Mouse (Mus musculus): ENCODE measurements around the gene Pabpc4. TPM values are rescaled to one million over a fixed set of nuclear protein-coding genes. Genes with fewer than 3 reads are reported as not detected.
A peak's percentile ranks its signal among the peaks of the same experiment; 100 is the strongest.

Pabpc4 gene
- 64.9 and 83.5 TPM in 2 replicates for polyA plus RNA-seq (2014; fragmentation: Nextera tagmentation; extraction: Ambion mirVana)

- Histone ChIP-seq H3K36me3 (ENCODE audit: control insufficient read depth, insufficient read depth, low read length) (no peaks in the 10 kb centered on the region), H3K4me3 (ENCODE audit: low read depth, low read length) (no peak within 1 kb of the TSS), H3K9ac (ENCODE audit: low read depth, low read length) (no peak within 1 kb of the TSS), H3K27ac (ENCODE audit: low read depth, low read length) (no peak within 1 kb of the TSS), H3K4me2 (no peak within 1 kb of the TSS), H3K4me1 (ENCODE audit: control insufficient read depth, insufficient read depth, low read length) (peaks cover 11% of the 10 kb centered on the region), H3K9me3 (replicated peaks; ENCODE audit: control insufficient read depth, low read length) (no peaks in the 10 kb centered on the region), H3K27me3 (ENCODE audit: control insufficient read depth, insufficient read depth, low read length) (no peaks in the 10 kb centered on the region)
- ATAC-seq (replicated peaks; ENCODE audit: insufficient number of reproducible peaks, low FRiP score, low TSS enrichment), result no peak
- 63% methylated on average over 5 of the region's 5 CpGs for WGBS (ENCODE audit: insufficient replicate concordance)
These were observed at the start of gene Pabpc4 for GRCm38 (mm10) chr4:123261721-123262401. TSS of gene Pabpc4 (plus strand) at chr4:123262351.

GRCm38 (mm10) chr4:123213975-123214374, 48.2 kb upstream of the Pabpc4 start:
- Histone ChIP-seq H3K36me3 (ENCODE audit: control insufficient read depth, insufficient read depth, low read length) (no peaks in the 10 kb centered on the region), H3K27ac (ENCODE audit: low read depth, low read length) (no peak overlapping the region), H3K9ac (ENCODE audit: low read depth, low read length) (no peak overlapping the region), H3K4me1 (ENCODE audit: control insufficient read depth, insufficient read depth, low read length) (no peaks in the 10 kb centered on the region), H3K9me3 (replicated peaks; ENCODE audit: control insufficient read depth, low read length) (no peaks in the 10 kb centered on the region), H3K4me2 (no peak overlapping the region), H3K27me3 (ENCODE audit: control insufficient read depth, insufficient read depth, low read length) (peaks cover 11% of the 10 kb centered on the region; the same call in 1 of the 2 replicates), H3K4me3 (ENCODE audit: low read depth, low read length) (no peak overlapping the region)
- 86% methylated on average over 9 of the region's 9 CpGs for WGBS (ENCODE audit: insufficient replicate concordance)
- ATAC-seq (replicated peaks; ENCODE audit: insufficient number of reproducible peaks, low FRiP score, low TSS enrichment), result no peak

- WGBS (ENCODE audit: insufficient replicate concordance), result 85% methylated on average over 1 of the region's 1 CpGs
These were observed 46.8 kb upstream of the Pabpc4 start for GRCm38 (mm10) chr4:123215367-123215766.

GRCm38 (mm10) chr4:123216782-123217181, 45.4 kb upstream of the Pabpc4 start:
- 6% methylated on average over 1 of the region's 1 CpGs for WGBS (ENCODE audit: insufficient replicate concordance)
- Histone ChIP-seq H3K9ac (ENCODE audit: low read depth, low read length) (no peak overlapping the region), H3K27me3 (ENCODE audit: control insufficient read depth, insufficient read depth, low read length) (peaks cover 10% of the 10 kb centered on the region; the same call in 1 of the 2 replicates), H3K9me3 (replicated peaks; ENCODE audit: control insufficient read depth, low read length) (no peaks in the 10 kb centered on the region), H3K36me3 (ENCODE audit: control insufficient read depth, insufficient read depth, low read length) (no peaks in the 10 kb centered on the region), H3K4me2 (no peak overlapping the region), H3K4me3 (ENCODE audit: low read depth, low read length) (no peak overlapping the region), H3K27ac (ENCODE audit: low read depth, low read length) (no peak overlapping the region), H3K4me1 (ENCODE audit: control insufficient read depth, insufficient read depth, low read length) (no peaks in the 10 kb centered on the region)
- no peak for ATAC-seq (replicated peaks; ENCODE audit: insufficient number of reproducible peaks, low FRiP score, low TSS enrichment)

More at GRCm38 (mm10) chr4:123215367-123215766, 46.8 kb upstream of the Pabpc4 start:
- H3K27me3 ChIP-seq (ENCODE audit: control insufficient read depth, insufficient read depth, low read length), result peaks cover 10% of the 10 kb centered on the region; the same call in 1 of the 2 replicates
- no peak overlapping the region for H3K9ac ChIP-seq (ENCODE audit: low read depth, low read length)
- no peaks in the 10 kb centered on the region for H3K4me1 ChIP-seq (ENCODE audit: control insufficient read depth, insufficient read depth, low read length)
- no peaks in the 10 kb centered on the region for H3K9me3 ChIP-seq (replicated peaks; ENCODE audit: control insufficient read depth, low read length)
- H3K4me2 ChIP-seq, result no peak overlapping the region
- no peak overlapping the region for H3K4me3 ChIP-seq (ENCODE audit: low read depth, low read length)
- H3K36me3 ChIP-seq (ENCODE audit: control insufficient read depth, insufficient read depth, low read length), result no peaks in the 10 kb centered on the region
- ATAC-seq (replicated peaks; ENCODE audit: insufficient number of reproducible peaks, low FRiP score, low TSS enrichment), result no peak
- no peak overlapping the region for H3K27ac ChIP-seq (ENCODE audit: low read depth, low read length)

- H3K9me3 ChIP-seq (replicated peaks; ENCODE audit: control insufficient read depth, low read length), result no peaks in the 10 kb centered on the region
- H3K4me3 ChIP-seq (ENCODE audit: low read depth, low read length), result no peak overlapping the region
- peaks cover 8% of the 10 kb centered on the region; the same call in 1 of the 2 replicates for H3K27me3 ChIP-seq (ENCODE audit: control insufficient read depth, insufficient read depth, low read length)
- WGBS (ENCODE audit: insufficient replicate concordance), result 64% methylated on average over 15 of the region's 15 CpGs
- peak; percentile 60; the same call in 1 of the 2 replicates for ATAC-seq (replicated peaks; ENCODE audit: insufficient number of reproducible peaks, low FRiP score, low TSS enrichment)
- H3K4me1 ChIP-seq (ENCODE audit: control insufficient read depth, insufficient read depth, low read length), result peaks cover 4% of the 10 kb centered on the region; the same call in 1 of the 2 replicates
- H3K27ac ChIP-seq (ENCODE audit: low read depth, low read length), result no peak overlapping the region
- no peaks in the 10 kb centered on the region for H3K36me3 ChIP-seq (ENCODE audit: control insufficient read depth, insufficient read depth, low read length)
- no peak overlapping the region for H3K4me2 ChIP-seq
- no peak overlapping the region for H3K9ac ChIP-seq (ENCODE audit: low read depth, low read length)
These were observed 42.3 kb upstream of the Pabpc4 start for GRCm38 (mm10) chr4:123219720-123220357.

GRCm38 (mm10) chr4:123220637-123221036, 41.5 kb upstream of the Pabpc4 start:
- H3K9ac ChIP-seq (ENCODE audit: low read depth, low read length), result no peak overlapping the region
- WGBS (ENCODE audit: insufficient replicate concordance), result 58% methylated on average over 4 of the region's 4 CpGs

GRCm38 (mm10) chr4:123223309-123223708, 38.8 kb upstream of the Pabpc4 start:
- H3K27ac ChIP-seq (ENCODE audit: low read depth, low read length), result no peak overlapping the region
- no peaks in the 10 kb centered on the region for H3K36me3 ChIP-seq (ENCODE audit: control insufficient read depth, insufficient read depth, low read length)
- ATAC-seq (replicated peaks; ENCODE audit: insufficient number of reproducible peaks, low FRiP score, low TSS enrichment), result no peak
- H3K27me3 ChIP-seq (ENCODE audit: control insufficient read depth, insufficient read depth, low read length), result peaks cover 2% of the 10 kb centered on the region; the same call in 1 of the 2 replicates
- H3K4me3 ChIP-seq (ENCODE audit: low read depth, low read length), result no peak overlapping the region
- no peaks in the 10 kb centered on the region for H3K9me3 ChIP-seq (replicated peaks; ENCODE audit: control insufficient read depth, low read length)
- H3K4me1 ChIP-seq (ENCODE audit: control insufficient read depth, insufficient read depth, low read length), result peaks cover 32% of the 10 kb centered on the region
- H3K9ac ChIP-seq (ENCODE audit: low read depth, low read length), result no peak overlapping the region
- no peak overlapping the region for H3K4me2 ChIP-seq
- 54% methylated on average over 3 of the region's 3 CpGs for WGBS (ENCODE audit: insufficient replicate concordance)

More at GRCm38 (mm10) chr4:123220637-123221036, 41.5 kb upstream of the Pabpc4 start:
- no peak overlapping the region for H3K4me2 ChIP-seq
- H3K27me3 ChIP-seq (ENCODE audit: control insufficient read depth, insufficient read depth, low read length), result peaks cover 2% of the 10 kb centered on the region; the same call in 1 of the 2 replicates
- no peak overlapping the region for H3K4me3 ChIP-seq (ENCODE audit: low read depth, low read length)
- H3K4me1 ChIP-seq (ENCODE audit: control insufficient read depth, insufficient read depth, low read length), result peaks cover 7% of the 10 kb centered on the region
- no peak for ATAC-seq (replicated peaks; ENCODE audit: insufficient number of reproducible peaks, low FRiP score, low TSS enrichment)
- no peak overlapping the region for H3K27ac ChIP-seq (ENCODE audit: low read depth, low read length)
- no peaks in the 10 kb centered on the region for H3K9me3 ChIP-seq (replicated peaks; ENCODE audit: control insufficient read depth, low read length)
- no peaks in the 10 kb centered on the region for H3K36me3 ChIP-seq (ENCODE audit: control insufficient read depth, insufficient read depth, low read length)

- no peak overlapping the region for H3K4me3 ChIP-seq (ENCODE audit: low read depth, low read length)
- peak; percentile 36; the same call in 1 of the 2 replicates for ATAC-seq (replicated peaks; ENCODE audit: insufficient number of reproducible peaks, low FRiP score, low TSS enrichment)
- H3K9me3 ChIP-seq (replicated peaks; ENCODE audit: control insufficient read depth, low read length), result no peaks in the 10 kb centered on the region
- H3K27ac ChIP-seq (ENCODE audit: low read depth, low read length), result peak overlapping the region; percentile 35; the same call in 1 of the 2 replicates
- no peaks in the 10 kb centered on the region for H3K36me3 ChIP-seq (ENCODE audit: control insufficient read depth, insufficient read depth, low read length)
- no peak overlapping the region for H3K9ac ChIP-seq (ENCODE audit: low read depth, low read length)
- H3K4me2 ChIP-seq, result no peak overlapping the region
- no peaks in the 10 kb centered on the region; the same call in 1 of the 2 replicates for H3K27me3 ChIP-seq (ENCODE audit: control insufficient read depth, insufficient read depth, low read length)
- H3K4me1 ChIP-seq (ENCODE audit: control insufficient read depth, insufficient read depth, low read length), result peaks cover 36% of the 10 kb centered on the region
- WGBS (ENCODE audit: insufficient replicate concordance), result 48% methylated on average over 10 of the region's 10 CpGs
These were observed 36.3 kb upstream of the Pabpc4 start for GRCm38 (mm10) chr4:123225718-123226403.

Measured in heart, embryonic 11.5 days (tissue).